Comparison of ENCODE assay signal across 24 mouse cellular contexts in genomic region chr17:12614511-12615385, GRCm38 (mm10). TPM values are rescaled to one million over a fixed set of nuclear protein-coding genes. Genes with fewer than 3 reads are reported as not detected.
A peak's percentile ranks its signal among the peaks of the same experiment; 100 is the strongest.
DNase-seq lines count a peak whose midpoint lies in the region; ATAC-seq and TF ChIP-seq lines count a peak whose summit lies in the region.
"Had no signal": no experiment of that assay in that cellular context is flagged by ENCODE, and none has a peak within 500 bp of the region (broad histone marks: within the 10 kb centered on the region; RNA-seq: fewer than 3 reads in every experiment).

No protein-coding gene starts in this region.

- ATAC-seq in CD4-positive, CD25-positive, alpha-beta regulatory T cell, adult 4 months, result peak; percentile 79
- no peak for ATAC-seq in kidney, embryonic 15.5 days (replicated peaks; ENCODE audit: low FRiP score)
- ATAC-seq: forebrain, embryonic 13.5 days; hindbrain, postnatal 0 days; intestine, embryonic 16.5 days; Patski had no signal

- H3K79me2 ChIP-seq in heart, adult 2 months (replicated peaks; ENCODE audit: control insufficient read depth, insufficient read depth, low read length), result no peaks in the 10 kb centered on the region

- no peaks in the 10 kb centered on the region for H3K27me3 ChIP-seq in heart, adult 2 months (ENCODE audit: control insufficient read depth, insufficient read depth, low read length)
- H3K27me3 ChIP-seq in kidney, embryonic 15.5 days, result no peaks in the 10 kb centered on the region
- H3K27me3 ChIP-seq: embryonic facial prominence, embryonic 13.5 days; forebrain, embryonic 13.5 days; hindbrain, embryonic 12.5 days had no signal

- WGBS in heart, adult 2 months, result 84% methylated on average over 15 of the region's 15 CpGs
- WGBS in kidney, embryonic 15.5 days, result 88% methylated on average over 15 of the region's 15 CpGs

- peak; percentile 69 for DNase-seq in heart, adult 11 months
- DNase-seq in heart, adult 2 months, result no peak
- DNase-seq in brain, adult 2 months (ENCODE audit: low read depth, low spot score), result peak; percentile 7
- peak; percentile 30 for DNase-seq in naive thymus-derived CD4-positive, alpha-beta T cell, adult 2 months (ENCODE audit: low read depth)
- DNase-seq in B cell, adult 2 months, result no peak
- DNase-seq: adrenal gland, postnatal 10 days; cerebellum, adult 11-12 months; cerebellum, adult 9-10 months; cerebellum, postnatal 25 days; gastrocnemius, adult 2 months; gastrocnemius, postnatal 25 days; heart, postnatal 10 days; heart, postnatal 4 days had no signal

- no peak for TF ChIP-seq POLR2A in heart, adult 2 months (IDR thresholded peaks at IDR 0.05; ENCODE audit: insufficient read depth, low read depth, low read length)

- H3K27ac ChIP-seq in heart, adult 2 months, result no peak overlapping the region
- no peak overlapping the region for H3K27ac ChIP-seq in kidney, embryonic 15.5 days
- H3K27ac ChIP-seq: embryonic facial prominence, embryonic 13.5 days; forebrain, embryonic 13.5 days; gastrocnemius, adult 2 months; heart, embryonic 10.5 days; hindbrain, embryonic 12.5 days; hindbrain, postnatal 0 days had no signal

- intact Hi-C loops in heart, adult 2 months (cut with DNase I), result no loop called here

- H3K9me3 ChIP-seq in kidney, embryonic 15.5 days (replicated peaks), result no peaks in the 10 kb centered on the region
- H3K9me3 ChIP-seq: embryonic facial prominence, embryonic 13.5 days; forebrain, embryonic 13.5 days; heart, embryonic 10.5 days; hindbrain, embryonic 12.5 days had no signal

- H3K9ac ChIP-seq in heart, adult 2 months (ENCODE audit: low read depth, low read length), result no peak overlapping the region
- H3K9ac ChIP-seq in kidney, embryonic 15.5 days, result no peak overlapping the region
- H3K9ac ChIP-seq: embryonic facial prominence, embryonic 13.5 days; forebrain, embryonic 13.5 days; hindbrain, embryonic 12.5 days had no signal

- H3K4me1 ChIP-seq in heart, adult 2 months (ENCODE audit: control insufficient read depth, insufficient read depth, low read length), result no peaks in the 10 kb centered on the region
- no peaks in the 10 kb centered on the region for H3K4me1 ChIP-seq in kidney, embryonic 15.5 days
- H3K4me1 ChIP-seq: embryonic facial prominence, embryonic 13.5 days; forebrain, embryonic 13.5 days; heart, embryonic 10.5 days; hindbrain, embryonic 12.5 days had no signal

- no peak overlapping the region for H3K4me3 ChIP-seq in heart, adult 2 months
- no peak overlapping the region for H3K4me3 ChIP-seq in kidney, embryonic 15.5 days (replicated peaks)
- H3K4me3 ChIP-seq: embryonic facial prominence, embryonic 13.5 days; forebrain, embryonic 13.5 days; gastrocnemius, adult 2 months; heart, embryonic 10.5 days; hindbrain, embryonic 12.5 days had no signal

- no peaks in the 10 kb centered on the region for H3K36me3 ChIP-seq in heart, adult 2 months (ENCODE audit: control insufficient read depth, insufficient read depth, low read length)
- H3K36me3 ChIP-seq in kidney, embryonic 15.5 days, result no peaks in the 10 kb centered on the region
- H3K36me3 ChIP-seq: embryonic facial prominence, embryonic 13.5 days; heart, embryonic 10.5 days; hindbrain, embryonic 12.5 days had no signal

- TF ChIP-seq CTCF in heart, adult 2 months (IDR thresholded peaks at IDR 0.05), result no peak

- no peak overlapping the region for H3K4me2 ChIP-seq in kidney, embryonic 15.5 days
- H3K4me2 ChIP-seq: embryonic facial prominence, embryonic 13.5 days; forebrain, embryonic 13.5 days; hindbrain, embryonic 12.5 days had no signal

- TF ChIP-seq EP300 in heart, adult 2 months (IDR thresholded peaks at IDR 0.05; ENCODE audit: insufficient read depth, low read depth, low read length), result no peak

RNA-seq across cellular contexts. Expression of gene Slc22a2, which starts 30.8 kb away (rescaled TPM):
- not detected for total RNA-seq in heart, adult 2 months (2021)
- polyA plus RNA-seq in heart, adult 2 months (2012; rRNA removed), result 0.20 TPM in 1 of 2 replicates, not detected in the other
- 1 to 10 TPM; 6.0 to 7.5 TPM for polyA plus RNA-seq in CD4-positive, CD25-positive, alpha-beta regulatory T cell, adult 4 months (2017; shearing (Covaris generic))
- 9.6 and 10.3 TPM in 2 replicates for polyA plus RNA-seq in kidney, embryonic 15.5 days (2015; fragmentation: Nextera tagmentation; extraction: Ambion mirVana)
- total RNA-seq: gastrocnemius, adult 2 months; gastrocnemius, postnatal 25 days; granulocyte monocyte progenitor cell, adult 5-6 weeks; heart, postnatal 4 days had no signal
- polyA plus RNA-seq: embryonic facial prominence, embryonic 13.5 days; heart, embryonic 10.5 days; heart, embryonic 14.5 days; intestine, embryonic 16.5 days; Patski had no signal

Comparison
In these comparisons a context has a peak if more than half of its experiments do, and no peak if none do; other contexts are left out.
1. DNase-seq: peak in heart, adult 11 months (single experiment), brain, adult 2 months (single experiment) and naive thymus-derived CD4-positive, alpha-beta T cell, adult 2 months (single experiment); none in heart, adult 2 months (0 of 2) and B cell, adult 2 months (0 of 2).